Mouse (Mus musculus): ENCODE measurements around the gene Ggt5.

Ggt5 gene

GRCm38 (mm10) chr10:75620818-75621217 lies 31.7 kb downstream of the Ggt5 start:
- in situ Hi-C loops (cut with MboI, MseI): no loop called here

DNA sequence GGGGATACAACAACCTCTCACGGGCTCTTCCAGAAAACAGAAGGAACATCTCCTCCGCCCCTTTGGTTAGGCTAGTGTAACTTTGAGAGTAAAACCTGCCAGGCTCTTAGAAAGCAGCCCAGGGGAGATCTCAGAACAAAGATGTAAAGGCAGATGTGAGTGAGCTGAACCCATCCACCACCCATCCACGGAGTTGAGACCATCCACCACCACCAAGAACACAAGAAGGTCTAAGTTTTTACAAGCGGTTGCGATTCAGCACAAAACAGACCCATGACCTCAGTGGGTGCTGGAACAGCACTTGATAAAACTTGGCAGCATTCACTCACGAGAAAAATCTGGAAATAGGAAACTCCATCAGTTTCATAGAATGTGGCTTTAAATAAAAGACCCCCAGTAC lies 36.8 kb downstream of the Ggt5 start:
- in situ Hi-C loops (cut with MboI, MseI): loop anchor here (25.0 kb wide), 1 partner anchor 1111 kb away; the partner anchor contains the start of gene Col6a1

DNA sequence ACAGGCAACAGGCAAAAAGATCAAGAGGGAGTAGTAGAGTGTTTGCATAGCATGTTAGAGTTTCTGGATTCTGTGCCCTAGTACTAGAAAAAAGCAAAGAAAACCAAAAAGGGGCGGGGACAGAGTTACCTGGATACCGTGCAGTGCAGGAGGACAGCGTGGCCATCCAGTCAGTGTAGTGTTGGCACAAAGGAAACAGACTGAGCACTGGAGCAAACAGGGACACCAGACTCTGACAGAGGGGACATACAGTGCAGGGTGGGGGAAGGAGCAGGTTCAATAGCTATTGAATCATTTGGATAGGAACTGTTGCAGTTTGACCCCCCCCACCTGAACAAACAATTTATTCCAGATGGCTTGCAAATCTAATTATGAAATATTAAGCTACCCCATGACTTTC lies 37.9 kb downstream of the Ggt5 start:
- in situ Hi-C loops (cut with MboI, MseI): loop anchor here (25.0 kb wide), 1 partner anchor 1110 kb away; the partner anchor contains the start of gene Col6a1

DNA sequence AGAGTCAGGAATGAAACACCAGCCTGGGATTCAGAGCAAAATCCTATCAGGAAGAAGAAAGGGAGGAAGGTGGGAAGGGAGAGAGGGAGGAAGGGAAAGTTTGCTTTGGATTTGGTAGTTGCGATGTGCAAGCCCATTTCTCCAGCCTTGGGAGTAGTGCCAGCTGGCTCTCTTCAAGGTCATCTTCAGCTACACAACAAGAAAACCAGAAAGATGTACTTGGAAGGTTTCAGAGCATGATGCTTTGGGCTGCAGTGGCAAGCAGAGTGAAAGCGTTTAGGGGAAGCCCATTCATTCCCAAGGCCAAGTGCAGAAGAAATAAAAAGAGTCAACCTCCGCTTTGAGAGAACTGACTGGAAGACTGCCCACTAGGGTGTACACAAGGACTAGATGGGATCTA lies 38.4 kb downstream of the Ggt5 start:
- in situ Hi-C loops (cut with MboI, MseI): loop anchor here (25.0 kb wide), 1 partner anchor 1110 kb away; the partner anchor contains the start of gene Col6a1

DNA sequence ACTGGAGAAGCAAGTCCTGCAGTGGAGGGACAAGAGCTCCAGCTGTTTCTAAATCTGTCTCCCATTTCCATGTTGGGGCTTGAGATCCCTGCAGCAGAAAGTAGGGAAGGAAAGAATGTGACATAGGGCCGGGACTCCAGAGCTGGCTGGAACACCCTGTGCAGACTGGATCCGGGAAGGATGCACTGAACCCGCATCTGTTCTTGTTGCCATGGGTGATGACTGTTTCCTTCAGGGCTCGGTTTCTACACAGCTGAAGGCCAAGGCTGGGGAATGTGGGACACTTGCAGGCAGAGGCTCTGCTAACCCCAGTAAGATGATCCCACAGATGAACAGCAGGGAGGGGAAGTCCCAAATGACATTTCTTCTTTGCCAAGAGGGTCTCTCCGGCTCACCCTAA lies 43.5 kb downstream of the Ggt5 start:
- in situ Hi-C loops (cut with MboI, MseI): loop anchor here (25.0 kb wide), 1 partner anchor 1105 kb away; the partner anchor contains the start of gene Col6a1

- in situ Hi-C loops (cut with MboI, MseI): loop anchor here (25.0 kb wide), 1 partner anchor 1104 kb away; the partner anchor contains the start of gene Col6a1
These were observed 43.9 kb downstream of the Ggt5 start for GRCm38 (mm10) chr10:75633048-75633447.

- in situ Hi-C loops (cut with MboI, MseI): loop anchor here (25.0 kb wide), 1 partner anchor 1104 kb away; the partner anchor contains the start of gene Col6a1
These were observed 44.5 kb downstream of the Ggt5 start for GRCm38 (mm10) chr10:75633576-75634139.

GRCm38 (mm10) chr10:75634610-75635009 lies 45.5 kb downstream of the Ggt5 start:
- in situ Hi-C loops (cut with MboI, MseI): loop anchor here (5.0 to 25.0 kb wide), 2 partner anchors 47 to 1103 kb away; partner anchors contain the start of genes Col6a1 and Ggt5

- in situ Hi-C loops (cut with MboI, MseI): loop anchor here (5.0 to 25.0 kb wide), 2 partner anchors 48 to 1102 kb away; partner anchors contain the start of genes Col6a1 and Ggt5
These were observed 46.0 kb downstream of the Ggt5 start for GRCm38 (mm10) chr10:75635019-75635692.

DNA sequence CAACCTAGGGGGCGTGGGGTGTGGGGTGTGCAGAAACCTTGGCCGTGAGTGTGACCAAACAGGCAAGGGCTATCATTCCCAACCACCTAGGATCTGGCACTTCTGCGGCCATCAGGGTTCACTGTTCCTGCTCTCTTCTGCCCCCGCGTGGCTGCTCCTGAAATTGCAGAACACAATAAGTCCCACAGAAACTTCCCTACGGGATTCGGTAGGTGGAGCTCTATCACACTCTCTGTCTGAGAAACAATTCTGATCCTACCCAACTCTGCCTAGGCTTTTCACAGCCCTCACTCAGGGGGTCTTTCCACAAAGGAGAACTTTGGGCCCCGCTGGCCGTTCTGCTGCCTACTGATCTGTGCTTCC lies 46.5 kb downstream of the Ggt5 start:
- in situ Hi-C loops (cut with MboI, MseI): loop anchor here (5.0 to 25.0 kb wide), 2 partner anchors 48 to 1102 kb away; partner anchors contain the start of genes Col6a1 and Ggt5

DNA sequence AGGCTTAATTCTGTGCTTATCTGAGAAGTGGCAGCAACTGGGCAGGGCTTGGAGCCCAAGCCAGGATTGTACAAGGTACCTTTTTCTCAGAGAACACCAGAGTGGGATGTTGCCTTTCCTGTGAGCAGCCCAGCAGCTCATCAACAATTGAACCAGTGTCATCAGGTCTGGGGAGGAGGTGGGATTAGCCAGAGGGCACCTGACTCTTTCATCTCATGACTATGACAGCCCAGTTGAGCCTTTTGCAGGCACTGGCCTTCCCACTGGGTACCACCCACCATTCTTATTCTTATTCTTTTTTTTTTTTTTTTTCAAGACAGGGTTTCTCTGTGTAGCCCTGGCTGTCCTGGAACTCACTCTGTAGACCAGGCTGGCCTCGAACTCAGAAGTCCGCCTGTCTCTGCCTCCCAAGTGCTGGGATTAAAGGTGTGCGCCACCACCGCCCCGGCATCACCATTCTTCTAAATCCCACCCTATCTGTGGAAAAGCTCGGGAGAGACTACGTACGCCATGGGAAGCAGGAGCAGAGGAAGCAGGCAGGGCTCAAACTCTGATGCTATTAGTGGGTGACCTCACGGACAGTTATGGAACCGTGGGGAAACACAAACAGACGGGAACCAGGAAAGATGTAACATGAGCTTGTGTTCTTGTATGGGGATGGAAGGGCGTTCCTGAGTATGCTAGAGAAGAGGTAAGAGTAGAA lies 47.1 kb downstream of the Ggt5 start:
- in situ Hi-C loops (cut with MboI, MseI): loop anchor here (5.0 to 25.0 kb wide), 2 partner anchors 49 to 1101 kb away; partner anchors contain the start of genes Col6a1 and Ggt5

DNA sequence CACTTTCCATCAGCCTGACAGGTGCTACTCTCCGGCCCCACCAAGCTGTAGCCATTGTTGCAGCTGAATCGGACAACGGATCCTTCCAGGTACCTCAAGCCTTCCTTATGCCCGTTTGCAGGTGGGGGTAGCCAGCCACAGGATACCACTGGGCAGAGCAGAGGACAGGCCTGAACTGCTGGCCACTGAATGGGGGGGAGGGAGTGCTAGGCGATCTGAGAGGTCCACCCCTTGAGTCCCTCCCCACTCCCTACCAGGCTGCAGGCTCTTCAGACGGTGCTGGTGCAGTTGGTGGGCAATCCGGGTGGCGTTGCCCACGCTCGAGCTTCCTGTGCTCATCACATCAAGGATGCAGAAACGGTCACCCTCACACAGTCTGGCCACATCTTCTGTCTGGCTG lies 48.6 kb downstream of the Ggt5 start:
- in situ Hi-C loops (cut with MboI, MseI): loop anchor here (5.0 to 25.0 kb wide), 2 partner anchors 50 to 1100 kb away; partner anchors contain the start of genes Col6a1 and Ggt5

DNA sequence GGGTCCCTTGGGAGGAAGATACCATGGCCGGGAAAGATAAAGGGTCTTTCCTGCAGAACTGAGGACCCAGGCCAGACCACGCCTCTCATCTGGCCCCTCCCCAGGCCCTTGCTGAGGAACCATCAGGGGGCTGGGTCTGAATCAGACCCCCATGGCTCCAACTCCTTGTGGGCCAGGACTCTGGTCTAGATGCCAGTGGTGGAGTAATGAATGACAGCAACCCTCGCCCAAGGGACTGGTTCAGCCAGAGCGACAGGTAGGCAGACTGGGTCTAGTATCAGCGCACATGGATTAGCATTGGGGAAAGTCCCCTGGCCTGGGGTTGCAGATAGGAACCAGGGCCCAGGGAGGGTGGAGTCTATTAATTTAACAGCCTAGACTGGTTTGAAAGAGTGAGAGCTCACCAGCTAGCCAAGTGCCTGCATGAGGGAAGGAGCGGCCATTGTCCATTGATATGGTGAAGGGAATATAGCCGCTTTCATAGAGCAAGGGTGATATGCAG lies 52.6 kb downstream of the Ggt5 start:
- in situ Hi-C loops (cut with MboI, MseI): loop anchor here (25.0 kb wide), 1 partner anchor 1096 kb away; the partner anchor contains the start of gene Col6a1

- in situ Hi-C loops (cut with MboI, MseI): loop anchor here (25.0 kb wide), 1 partner anchor 1095 kb away; the partner anchor contains the start of gene Col6a1
These were observed 53.3 kb downstream of the Ggt5 start for GRCm38 (mm10) chr10:75642436-75642835.

DNA sequence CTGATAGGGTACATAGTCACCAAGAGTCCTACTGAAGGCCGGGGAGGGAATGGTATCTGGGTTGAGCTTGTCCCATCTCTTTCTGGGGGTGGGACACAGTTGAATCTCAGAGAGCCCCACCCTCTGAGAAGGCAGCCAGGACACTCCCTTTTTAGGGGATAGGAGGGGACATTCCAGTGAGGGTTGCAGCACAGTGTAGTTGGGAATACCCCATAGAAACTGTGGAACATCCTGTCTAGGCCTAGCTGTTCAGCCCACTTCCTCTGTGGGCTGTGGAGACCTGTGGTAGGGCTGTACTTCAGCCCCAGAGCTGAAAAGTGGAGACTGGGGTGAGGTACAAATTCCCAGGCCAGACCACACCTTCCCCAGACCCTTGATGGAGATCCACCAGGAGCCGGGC lies 53.8 kb downstream of the Ggt5 start:
- in situ Hi-C loops (cut with MboI, MseI): loop anchor here (25.0 kb wide), 1 partner anchor 1094 kb away; the partner anchor contains the start of gene Col6a1

- in situ Hi-C loops (cut with MboI, MseI): loop anchor here (25.0 kb wide), 1 partner anchor 1093 kb away; the partner anchor contains the start of gene Col6a1
These were observed 54.7 kb downstream of the Ggt5 start, which contains the start of gene Susd2 for GRCm38 (mm10) chr10:75643741-75644343. Gene Susd2 (minus strand): TSS chr10:75644008.

GRCm38 (mm10) chr10:75645616-75646015 lies 56.5 kb downstream of the Ggt5 start:
- in situ Hi-C loops (cut with MboI, MseI): loop anchor here (5.0 to 25.0 kb wide), 2 partner anchors 83 to 1092 kb away; partner anchors contain the start of genes Col6a1, Ggt1 and Lrrc75b

GRCm38 (mm10) chr10:75646406-75646805 lies 57.3 kb downstream of the Ggt5 start:
- in situ Hi-C loops (cut with MboI, MseI): loop anchor here (5.0 to 25.0 kb wide), 2 partner anchors 84 to 1091 kb away; partner anchors contain the start of genes Col6a1, Ggt1 and Lrrc75b

DNA sequence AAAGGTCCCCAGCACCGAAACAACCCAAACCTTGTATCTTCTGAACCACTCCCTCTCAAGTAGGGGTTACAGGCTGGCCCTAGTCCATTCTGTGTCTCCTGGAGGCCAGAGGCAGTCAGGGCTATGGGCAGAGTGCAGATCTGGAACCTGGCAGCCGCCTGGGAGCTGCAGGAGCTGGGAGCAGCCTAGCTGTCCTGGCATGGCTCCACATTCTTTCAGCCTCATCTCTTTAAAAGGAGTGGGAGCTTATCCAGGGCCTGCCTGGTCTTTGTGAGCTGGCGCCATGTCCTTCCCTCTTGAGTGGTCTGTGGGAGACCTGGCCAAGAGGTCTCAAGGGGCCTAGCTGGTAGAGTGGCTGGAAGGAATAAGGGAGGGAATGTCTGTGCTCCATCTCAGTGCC lies 58.2 kb downstream of the Ggt5 start:
- in situ Hi-C loops (cut with MboI, MseI): loop anchor here (5.0 to 25.0 kb wide), 2 partner anchors 85 to 1090 kb away; partner anchors contain the start of genes Col6a1, Ggt1 and Lrrc75b

DNA sequence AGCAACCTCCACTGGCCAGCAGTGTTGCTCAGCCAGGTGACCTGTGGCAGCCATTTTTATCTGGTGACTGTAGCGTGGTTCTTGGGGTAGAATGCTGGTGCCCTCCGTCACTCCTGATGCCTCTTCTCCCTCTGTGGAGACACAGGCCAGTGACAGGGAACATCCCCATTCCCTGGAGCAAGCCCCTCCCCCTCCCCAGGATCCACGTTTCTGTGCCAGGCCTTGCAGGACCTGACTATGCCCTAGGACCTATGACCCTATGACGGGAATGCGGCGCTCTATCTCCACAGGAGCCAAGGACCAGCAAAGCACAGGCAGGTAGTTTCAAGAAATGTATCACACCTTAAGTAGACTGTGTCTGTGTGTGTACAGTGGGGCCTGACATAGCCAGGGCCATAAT lies 59.0 kb downstream of the Ggt5 start:
- in situ Hi-C loops (cut with MboI, MseI): loop anchor here (5.0 to 25.0 kb wide), 2 partner anchors 86 to 1089 kb away; partner anchors contain the start of genes Col6a1, Ggt1 and Lrrc75b
